Mouse (Mus musculus): ENCODE data around the gene Cdh4.

GRCm38 (mm10) chr2:179852862-179853261 is 410.6 kb downstream of the Cdh4 start:
- TF ChIP-seq CTCF (conservative IDR thresholded peaks at IDR 0.05; ENCODE audit: low read length) (no peak), NANOG (IDR thresholded peaks at IDR 0.05; ENCODE audit: borderline replicate concordance, low read length) (no peak)

Measured in E14TG2a.4 (cell line).